Mouse (Mus musculus) forebrain, embryonic 13.5 days (tissue): ENCODE results near the gene Dhx37. TPM values are rescaled to one million over a fixed set of nuclear protein-coding genes. Genes with fewer than 3 reads are reported as not detected.

Experiments used
- ATAC-seq: fragments of 200-750 bp; cut with Nextera tagmentation; 2 replicates; pipeline ENCODE4 v1.8.0; 2017
- H3K27ac ChIP-seq: fragments of 300-500 bp; sonication (generic); 2 replicates; pipeline ENCODE4 v1.5.1; 2015; ENCODE audit warnings: inconsistent platforms, mild to moderate bottlenecking, moderate library complexity
- H3K27me3 ChIP-seq: fragments of 300-500 bp; sonication (generic); 2 replicates; pipeline ENCODE4 v1.6.1; 2015; ENCODE audit warnings: mild to moderate bottlenecking, inconsistent platforms
- H3K36me3 ChIP-seq: fragments of 300-500 bp; sonication (generic); 2 replicates; pipeline ENCODE4 v1.6.1; 2015; ENCODE audit warnings: mild to moderate bottlenecking, inconsistent platforms; ENCODE audit not compliant: poor library complexity, severe bottlenecking
- H3K4me1 ChIP-seq: fragments of 300-500 bp; sonication (generic); 2 replicates; pipeline ENCODE4 v1.6.1; 2015; ENCODE audit warnings: inconsistent platforms
- H3K4me2 ChIP-seq: fragments of 300-500 bp; sonication (generic); 2 replicates; pipeline ENCODE4 v1.6.1; 2015; ENCODE audit warnings: inconsistent platforms, mild to moderate bottlenecking, moderate library complexity
- H3K4me3 ChIP-seq: fragments of 300-500 bp; sonication (generic); 2 replicates; pipeline ENCODE4 v1.5.1; 2015; ENCODE audit warnings: mild to moderate bottlenecking, inconsistent platforms
- H3K9ac ChIP-seq: fragments of 300-500 bp; sonication (generic); 2 replicates; pipeline ENCODE4 v1.6.1; 2015; ENCODE audit warnings: mild to moderate bottlenecking, inconsistent platforms
- H3K9me3 ChIP-seq: fragments of 300-500 bp; sonication (generic); replicated peaks from 2 replicates; pipeline ENCODE4 v1.6.1; 2016; ENCODE audit warnings: inconsistent platforms
- WGBS: fragments of 180-500 bp; shearing (Covaris S2); methylation state at CpG from one replicate; pipeline ENCODE4 v1.1.7; 2015; 5-methylcytosine and 5-hydroxymethylcytosine counted together
- microRNA-seq: library from miRNA; unstranded; fragments of <30 nt; microRNA quantifications from one replicate; pipeline ENCODE4, GENCODE M21; 2016
- polyA plus RNA-seq: library from polyadenylated mRNA; unstranded; fragments of >200 nt; fragmentation: Nextera tagmentation; extraction: Ambion mirVana; gene quantifications from 2 replicates; pipeline ENCODE4 v1.2.1, GENCODE M21; 2015

Gene Dhx37
- polyA plus RNA-seq, 1 experiment from 2014 or later = 10.2 TPM

DNA sequence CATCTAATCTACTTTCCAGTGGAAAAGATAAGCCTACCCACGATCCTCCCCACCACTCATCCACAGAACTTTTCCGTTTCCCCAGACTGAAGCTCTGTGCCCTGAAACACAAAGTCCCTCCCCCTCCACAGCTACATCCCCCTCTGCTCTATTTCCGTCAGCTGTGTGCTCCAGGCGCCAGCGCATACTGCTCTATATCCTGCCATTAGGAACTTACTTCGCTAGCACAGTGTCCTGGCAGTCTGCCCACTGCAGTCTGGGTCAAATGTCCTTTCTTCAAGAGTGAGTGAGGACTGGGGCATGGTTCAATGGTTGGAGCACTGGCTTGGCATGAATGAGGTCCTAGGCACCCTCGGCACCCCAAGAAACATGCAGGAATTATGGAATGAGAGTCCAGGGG, 70.0 kb downstream of the Dhx37 start:
- no peak for ATAC-seq
- Histone ChIP-seq H3K4me1 (0 out of 2 replicates have a peak, but pooled peaks cover 7% of the 10 kb centered on the region), H3K4me3 (no peak overlapping the region), H3K36me3 (no peaks in the 10 kb centered on the region), H3K9me3 (no peaks in the 10 kb centered on the region), H3K27me3 (no peaks in the 10 kb centered on the region), H3K4me2 (no peak overlapping the region), H3K27ac (no peak overlapping the region), H3K9ac (no peak overlapping the region)
- 85% methylated on average over 7 of the region's 7 CpGs for WGBS

Small RNA genes within 50 kb of the gene (microRNA-seq; reads per million reads assigned to microRNA genes)
- not detected for gene Gm27551

Other genes starting within 250 kb of the Dhx37 start
- 26.4 and 29.8 TPM in 2 replicates for gene Scarb1, start 93.0 kb downstream of the Dhx37 start, polyA plus RNA-seq
- 0.27 and 0.38 TPM in 2 replicates for gene Gm10382, start 44.8 kb downstream of the Dhx37 start, polyA plus RNA-seq
- gene Ubc, start 43.9 kb downstream of the Dhx37 start, polyA plus RNA-seq = 1,082 and 1,216 TPM in 2 replicates
- 33.6 and 37.6 TPM in 2 replicates for gene Bri3bp, start 7.4 kb upstream of the Dhx37 start, polyA plus RNA-seq
- 53.7 and 54.6 TPM in 2 replicates for gene Aacs, start 41.7 kb upstream of the Dhx37 start, polyA plus RNA-seq
- 2.1 TPM in 2 replicates for gene Tmem132b, start 97.7 kb upstream of the Dhx37 start, polyA plus RNA-seq